Mouse (Mus musculus): ENCODE measurements at regions not wholly inside any gene's neighbourhood (a gene's known extent, or its start where the extent isn't known, plus 50 kb on each side); places are given as distances from the start of the nearest gene placed in this dataset.

- H3K4me1 ChIP-seq (ENCODE audit: insufficient read depth, low read length): peaks cover 16% of the 10 kb centered on the region; the same call in 1 of the 2 replicates
- H3K9me3 ChIP-seq (ENCODE audit: low read length): no peaks in the 10 kb centered on the region
- 10% methylated on average over 13 of the region's 13 CpGs for WGBS
- H3K27ac ChIP-seq: no peak overlapping the region
- 0 out of 2 replicates have a peak overlapping the region, but pooled peaks have one; percentile 27 for H3K4me2 ChIP-seq (ENCODE audit: low read depth, low read length)
- TF ChIP-seq CTCF (IDR thresholded peaks at IDR 0.05; ENCODE audit: low read depth): no peak
- no peak overlapping the region for H3K4me3 ChIP-seq (ENCODE audit: low read length)
- peak; percentile 73 for ATAC-seq
- H3K9ac ChIP-seq (replicated peaks; ENCODE audit: low read length): no peak overlapping the region
- no peaks in the 10 kb centered on the region for H3K27me3 ChIP-seq (ENCODE audit: insufficient read depth, low read length)
- no peaks in the 10 kb centered on the region for H3K36me3 ChIP-seq (ENCODE audit: insufficient read depth, low read length)
- peak; percentile 71 for DNase-seq (ENCODE audit: low spot score)
Observed at GRCm38 (mm10) chr11:114536616-114537493, 131.5 kb upstream of the Rpl38 start.

- H3K4me1 ChIP-seq (ENCODE audit: insufficient read depth, low read length): peaks cover 16% of the 10 kb centered on the region; the same call in 1 of the 2 replicates
- WGBS: 72% methylated on average over 9 of the region's 9 CpGs
Observed at GRCm38 (mm10) chr11:114535900-114536299, 132.4 kb upstream of the Rpl38 start.

GRCm38 (mm10) chr11:114534436-114534835 lies 133.9 kb upstream of the Rpl38 start:
- Histone ChIP-seq H3K4me2 (ENCODE audit: low read depth, low read length) (no peak overlapping the region), H3K9ac (replicated peaks; ENCODE audit: low read length) (no peak overlapping the region), H3K27ac (no peak overlapping the region), H3K27me3 (ENCODE audit: insufficient read depth, low read length) (no peaks in the 10 kb centered on the region), H3K36me3 (ENCODE audit: insufficient read depth, low read length) (no peaks in the 10 kb centered on the region), H3K4me3 (ENCODE audit: low read length) (no peak overlapping the region), H3K9me3 (ENCODE audit: low read length) (no peaks in the 10 kb centered on the region), H3K4me1 (ENCODE audit: insufficient read depth, low read length) (peaks cover 16% of the 10 kb centered on the region; the same call in 1 of the 2 replicates)
- ATAC-seq: no peak
- WGBS: 27% methylated on average over 7 of the region's 7 CpGs
- DNase-seq (ENCODE audit: low spot score): no peak
- TF ChIP-seq CTCF (IDR thresholded peaks at IDR 0.05; ENCODE audit: low read depth): no peak

More at GRCm38 (mm10) chr11:114535900-114536299, 132.4 kb upstream of the Rpl38 start:
- H3K27ac ChIP-seq: no peak overlapping the region
- no peak for TF ChIP-seq CTCF (IDR thresholded peaks at IDR 0.05; ENCODE audit: low read depth)
- DNase-seq (ENCODE audit: low spot score) (no peak), ATAC-seq (no peak)
- H3K36me3 ChIP-seq (ENCODE audit: insufficient read depth, low read length): no peaks in the 10 kb centered on the region
- H3K9me3 ChIP-seq (ENCODE audit: low read length): no peaks in the 10 kb centered on the region
- H3K4me2 ChIP-seq (ENCODE audit: low read depth, low read length): no peak overlapping the region
- H3K4me3 ChIP-seq (ENCODE audit: low read length): no peak overlapping the region
- H3K9ac ChIP-seq (replicated peaks; ENCODE audit: low read length): no peak overlapping the region
- H3K27me3 ChIP-seq (ENCODE audit: insufficient read depth, low read length): no peaks in the 10 kb centered on the region

GRCm38 (mm10) chr11:114531241-114531765 lies 137.0 kb upstream of the Rpl38 start:
- no peak for TF ChIP-seq CTCF (IDR thresholded peaks at IDR 0.05; ENCODE audit: low read depth)
- H3K36me3 ChIP-seq (ENCODE audit: insufficient read depth, low read length): no peaks in the 10 kb centered on the region
- H3K4me2 ChIP-seq (ENCODE audit: low read depth, low read length): no peak overlapping the region
- no peak overlapping the region for H3K9ac ChIP-seq (replicated peaks; ENCODE audit: low read length)
- H3K27ac ChIP-seq: no peak overlapping the region
- DNase-seq (ENCODE audit: low spot score) (no peak), ATAC-seq (no peak)
- WGBS: 61% methylated on average over 4 of the region's 4 CpGs
- no peak overlapping the region for H3K4me3 ChIP-seq (ENCODE audit: low read length)
- H3K9me3 ChIP-seq (ENCODE audit: low read length): no peaks in the 10 kb centered on the region
- peaks cover 10% of the 10 kb centered on the region; the same call in 1 of the 2 replicates for H3K4me1 ChIP-seq (ENCODE audit: insufficient read depth, low read length)
- no peaks in the 10 kb centered on the region for H3K27me3 ChIP-seq (ENCODE audit: insufficient read depth, low read length)

- Histone ChIP-seq H3K9ac (replicated peaks; ENCODE audit: low read length) (no peak overlapping the region), H3K4me1 (ENCODE audit: insufficient read depth, low read length) (peaks cover 2% of the 10 kb centered on the region; the same call in 1 of the 2 replicates), H3K27ac (no peak overlapping the region), H3K36me3 (ENCODE audit: insufficient read depth, low read length) (no peaks in the 10 kb centered on the region), H3K9me3 (ENCODE audit: low read length) (no peaks in the 10 kb centered on the region), H3K4me3 (ENCODE audit: low read length) (no peak overlapping the region), H3K4me2 (ENCODE audit: low read depth, low read length) (no peak overlapping the region), H3K27me3 (ENCODE audit: insufficient read depth, low read length) (no peaks in the 10 kb centered on the region)
- no peak for TF ChIP-seq CTCF (IDR thresholded peaks at IDR 0.05; ENCODE audit: low read depth)
- 40% methylated on average over 10 of the region's 10 CpGs for WGBS
- DNase-seq (ENCODE audit: low spot score) (no peak), ATAC-seq (no peak)
Observed at GRCm38 (mm10) chr11:114528937-114529772, 139.2 kb upstream of the Rpl38 start.

- peak; percentile 38; the same call in 1 of the 2 replicates for ATAC-seq
- TF ChIP-seq CTCF (IDR thresholded peaks at IDR 0.05; ENCODE audit: low read depth): peak; percentile 93
Observed at GRCm38 (mm10) chr11:114523444-114524238, 144.7 kb upstream of the Rpl38 start.

More at GRCm38 (mm10) chr11:114523444-114524238, 144.7 kb upstream of the Rpl38 start:
- H3K4me3 ChIP-seq (ENCODE audit: low read length): no peak overlapping the region
- no peak overlapping the region for H3K9ac ChIP-seq (replicated peaks; ENCODE audit: low read length)
- H3K4me2 ChIP-seq (ENCODE audit: low read depth, low read length): no peak overlapping the region
- H3K27ac ChIP-seq: no peak overlapping the region
- H3K36me3 ChIP-seq (ENCODE audit: insufficient read depth, low read length): no peaks in the 10 kb centered on the region
- no peaks in the 10 kb centered on the region for H3K27me3 ChIP-seq (ENCODE audit: insufficient read depth, low read length)
- H3K4me1 ChIP-seq (ENCODE audit: insufficient read depth, low read length): no peaks in the 10 kb centered on the region
- WGBS: 47% methylated on average over 6 of the region's 6 CpGs
- DNase-seq (ENCODE audit: low spot score): peak; percentile 77
- no peaks in the 10 kb centered on the region for H3K9me3 ChIP-seq (ENCODE audit: low read length)
